Mouse (Mus musculus) retina, postnatal 1 day (tissue): ENCODE data around the gene Slc25a43.

Source experiments
- DNase-seq: peaks from one replicate; pipeline ENCODE4 v3.0.0-alpha.2; 2012

The Slc25a43 gene

GRCm38 (mm10) chrX:36743503-36744101 lies at the start of gene Slc25a43:
TSS of gene Slc25a43 (plus strand) at chrX:36743659.
- peak; percentile 17 for DNase-seq

GRCm38 (mm10) chrX:36740124-36740951 lies 3.1 kb upstream of the Slc25a43 start:
- DNase-seq, result no peak

GRCm38 (mm10) chrX:36741278-36741677 lies 2.2 kb upstream of the Slc25a43 start:
- DNase-seq, result no peak

GRCm38 (mm10) chrX:36742744-36743143 lies 715 bp upstream of the Slc25a43 start:
- no peak for DNase-seq

- no peak for DNase-seq
These were observed 1.3 kb downstream of the Slc25a43 start for GRCm38 (mm10) chrX:36744735-36745134.

GRCm38 (mm10) chrX:36745333-36745732 lies 1.9 kb downstream of the Slc25a43 start:
- no peak for DNase-seq

- DNase-seq, result no peak
These were observed 3.3 kb downstream of the Slc25a43 start for GRCm38 (mm10) chrX:36746789-36747188.

GRCm38 (mm10) chrX:36748573-36748972 lies 5.1 kb downstream of the Slc25a43 start:
- DNase-seq, result peak; percentile 49

GRCm38 (mm10) chrX:36749281-36749785 lies 5.9 kb downstream of the Slc25a43 start:
- no peak for DNase-seq

- DNase-seq, result no peak
These were observed 7.1 kb downstream of the Slc25a43 start for GRCm38 (mm10) chrX:36750591-36750990.

- no peak for DNase-seq
These were observed 9.1 kb downstream of the Slc25a43 start for GRCm38 (mm10) chrX:36752586-36752985.

- no peak for DNase-seq
These were observed 14.5 kb downstream of the Slc25a43 start for GRCm38 (mm10) chrX:36757796-36758472.

GRCm38 (mm10) chrX:36758566-36758965 lies 15.1 kb downstream of the Slc25a43 start:
- DNase-seq, result no peak

- peak; percentile 65 for DNase-seq
These were observed 17.6 kb downstream of the Slc25a43 start for GRCm38 (mm10) chrX:36760946-36761635.

- DNase-seq, result no peak
These were observed 18.8 kb downstream of the Slc25a43 start for GRCm38 (mm10) chrX:36762289-36762688.

- no peak for DNase-seq
These were observed 19.4 kb downstream of the Slc25a43 start for GRCm38 (mm10) chrX:36762894-36763293.

- DNase-seq, result no peak
These were observed 20.0 kb downstream of the Slc25a43 start for GRCm38 (mm10) chrX:36763298-36763933.

- no peak for DNase-seq
These were observed 20.5 kb downstream of the Slc25a43 start for GRCm38 (mm10) chrX:36763934-36764317.

GRCm38 (mm10) chrX:36767386-36767785 lies 23.9 kb downstream of the Slc25a43 start:
- no peak for DNase-seq

- DNase-seq, result no peak
These were observed 29.1 kb downstream of the Slc25a43 start for GRCm38 (mm10) chrX:36772591-36772990.

GRCm38 (mm10) chrX:36775520-36775919 lies 32.1 kb downstream of the Slc25a43 start:
- DNase-seq, result no peak

- DNase-seq, result no peak
These were observed 34.2 kb downstream of the Slc25a43 start for GRCm38 (mm10) chrX:36777694-36778093.
